Mouse (Mus musculus) bone marrow macrophage, adult 2 months (primary cell): Measurements from ENCODE around the gene Ppp1r1b.

Experiments used
- CTCF ChIP-seq: IDR thresholded peaks from 2 replicates; pipeline ENCODE4 v1.5.1; 2012; ENCODE audit warnings: low read depth, mild to moderate bottlenecking, low read length, moderate library complexity
- POLR2A ChIP-seq: IDR thresholded peaks from 2 replicates; pipeline ENCODE4 v1.6.1; 2012; ENCODE audit warnings: mild to moderate bottlenecking, low read depth, low read length, borderline replicate concordance

DNA sequence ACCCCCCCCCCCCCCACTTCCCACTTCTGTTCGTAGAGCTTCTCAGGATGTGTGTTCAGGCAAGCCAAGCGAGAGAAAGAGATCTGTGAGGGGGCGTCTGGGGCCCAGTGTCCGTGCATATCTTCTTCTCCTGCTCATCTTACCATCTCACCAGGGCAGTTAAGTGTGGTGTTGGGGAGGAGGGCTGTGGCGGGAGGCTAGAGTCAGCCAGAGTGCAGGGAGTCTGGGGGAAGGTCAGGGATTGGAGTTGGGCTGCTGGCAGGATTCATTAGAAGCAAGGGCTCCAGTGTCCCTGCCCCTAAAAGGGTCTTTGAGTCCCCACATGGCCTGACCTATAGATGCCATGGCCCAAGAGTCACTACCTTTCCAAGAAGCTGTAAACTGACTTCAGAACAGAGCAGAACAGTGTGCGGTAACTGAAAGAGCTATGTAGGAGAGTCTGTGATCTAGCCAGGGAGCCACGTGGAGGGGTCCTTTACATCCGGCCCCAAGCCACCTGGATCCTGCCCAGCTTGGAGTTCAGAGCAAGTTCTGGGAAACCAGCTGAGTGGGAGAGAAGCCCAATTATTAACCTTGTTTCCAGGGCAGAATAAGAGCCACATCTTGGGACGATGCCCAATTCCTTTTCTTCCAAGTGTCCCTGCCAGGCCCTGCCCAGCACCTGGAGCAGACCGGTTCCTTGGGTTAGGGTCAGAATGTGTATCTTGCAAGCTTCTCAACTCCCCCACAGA, 24.9 kb upstream of the Ppp1r1b start:
- TF ChIP-seq CTCF = no peak
- no peak for TF ChIP-seq POLR2A
